Mouse (Mus musculus) hindbrain, embryonic 11.5 days (tissue): ENCODE measurements around the gene Camta1. TPM values are rescaled to one million over a fixed set of nuclear protein-coding genes. Genes with fewer than 3 reads are reported as not detected.

ENCODE experiments used
- ATAC-seq: fragments of 200-750 bp; cut with Nextera tagmentation; 2 replicates; pipeline ENCODE4 v1.8.0; 2017; ENCODE audit warnings: mild to moderate bottlenecking, moderate TSS enrichment, moderate library complexity; ENCODE audit not compliant: low FRiP score
- DNase-seq: peaks from one replicate; pipeline ENCODE4 v3.0.0-alpha.2; 2015; ENCODE audit warnings: low spot score
- H3K27ac ChIP-seq: fragments of 300-500 bp; sonication (generic); 2 replicates; pipeline ENCODE4 v1.5.1; 2014; ENCODE audit warnings: mild to moderate bottlenecking, low read depth, low read length
- H3K27me3 ChIP-seq: fragments of 300-500 bp; sonication (generic); 2 replicates; pipeline ENCODE4 v1.6.1; 2014; ENCODE audit warnings: mild to moderate bottlenecking, low read length, moderate library complexity, mixed read lengths; ENCODE audit not compliant: control insufficient read depth, insufficient read depth
- H3K36me3 ChIP-seq: fragments of 300-500 bp; sonication (generic); 2 replicates; pipeline ENCODE4 v1.6.1; 2014; ENCODE audit warnings: mild to moderate bottlenecking, low read length, moderate library complexity, mixed read lengths; ENCODE audit not compliant: control insufficient read depth, insufficient read depth
- H3K4me1 ChIP-seq: fragments of 300-500 bp; sonication (generic); replicated peaks from 2 replicates; pipeline ENCODE4 v1.6.1; 2014; ENCODE audit warnings: low read length, mixed read lengths; ENCODE audit not compliant: control insufficient read depth, insufficient read depth
- H3K4me2 ChIP-seq: fragments of 300-500 bp; sonication (generic); replicated peaks from 2 replicates; pipeline ENCODE4 v1.6.1; 2014; ENCODE audit warnings: mild to moderate bottlenecking, low read depth, low read length
- H3K4me3 ChIP-seq: fragments of 300-500 bp; sonication (generic); 2 replicates; pipeline ENCODE4 v1.5.1; 2014; ENCODE audit warnings: low read depth, low read length
- H3K9ac ChIP-seq: fragments of 300-500 bp; sonication (generic); 2 replicates; pipeline ENCODE4 v1.6.1; 2014; ENCODE audit warnings: low read depth, low read length
- H3K9me3 ChIP-seq: fragments of 300-500 bp; sonication (generic); 2 replicates; pipeline ENCODE4 v1.6.1; 2016; ENCODE audit warnings: low read length; ENCODE audit not compliant: control insufficient read depth
- WGBS: fragments of 180-500 bp; shearing (Covaris S2); extraction: QIAGEN DNeasy Blood & Tissue Kit; methylation state at CpG from one replicate; pipeline ENCODE4 v1.1.7; 2014; 5-methylcytosine and 5-hydroxymethylcytosine counted together
- polyA plus RNA-seq: library from polyadenylated mRNA; unstranded; fragments of >200 nt; fragmentation: Nextera tagmentation; extraction: Ambion mirVana; gene quantifications from 2 replicates; pipeline ENCODE4 v1.2.1, GENCODE M21; 2014

Camta1 gene
- polyA plus RNA-seq, 1 experiment from 2014 or later, result 130 TPM

DNA sequence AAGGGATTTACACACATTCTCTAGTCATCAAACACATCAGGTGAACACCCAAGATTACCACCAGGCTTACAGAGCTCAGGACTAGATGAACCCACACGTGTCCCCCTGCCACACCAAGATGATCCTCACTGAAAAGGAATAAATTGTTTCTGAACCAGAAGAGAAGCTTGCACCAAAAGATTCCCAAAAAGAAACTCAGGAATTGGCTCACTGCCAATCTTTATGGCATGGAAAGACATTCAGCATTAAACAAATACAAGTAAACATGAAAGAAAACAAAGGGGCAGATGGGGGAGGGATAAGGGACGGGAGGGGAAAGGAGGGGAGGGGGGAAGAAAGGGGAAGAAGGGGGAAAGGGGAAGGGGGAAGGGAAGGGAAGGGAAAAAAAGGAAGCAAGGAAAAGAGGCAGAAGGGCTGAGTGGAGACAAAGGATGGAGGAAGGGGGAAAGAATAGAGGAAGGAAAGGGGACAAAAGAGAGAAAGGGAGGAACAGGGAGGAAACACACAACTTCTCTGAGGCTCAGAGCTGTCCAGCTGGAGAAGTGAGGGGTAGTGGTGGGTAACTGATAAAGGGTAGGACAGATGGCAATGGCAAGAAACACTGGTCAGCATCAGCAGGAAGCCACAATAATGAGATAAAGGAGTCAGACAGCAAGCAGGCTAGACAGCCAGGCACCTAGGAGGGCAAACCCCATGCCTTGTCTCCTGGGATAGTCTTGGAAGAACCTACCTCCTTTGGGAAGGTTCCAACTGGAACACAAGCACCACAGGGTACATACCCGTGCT, 43.5 kb downstream of the Camta1 start:
- Histone ChIP-seq H3K9ac (no peak overlapping the region), H3K36me3 (no peaks in the 10 kb centered on the region), H3K4me3 (no peak overlapping the region), H3K27ac (no peak overlapping the region), H3K9me3 (no peaks in the 10 kb centered on the region), H3K4me1 (no peaks in the 10 kb centered on the region; the same call in 1 of the 2 replicates), H3K27me3 (no peaks in the 10 kb centered on the region), H3K4me2 (no peak overlapping the region)
- DNase-seq (no peak), ATAC-seq (no peak)
- WGBS, result 54% methylated on average over 3 of the region's 3 CpGs

GRCm38 (mm10) chr4:151813711-151814110, 48.0 kb downstream of the Camta1 start:
- H3K9me3 ChIP-seq, result no peaks in the 10 kb centered on the region
- DNase-seq (no peak), ATAC-seq (no peak)
- H3K27ac ChIP-seq, result no peak overlapping the region
- 96% methylated on average over 4 of the region's 4 CpGs for WGBS
- H3K9ac ChIP-seq, result no peak overlapping the region
- H3K27me3 ChIP-seq, result no peaks in the 10 kb centered on the region
- no peak overlapping the region for H3K4me2 ChIP-seq
- H3K36me3 ChIP-seq, result no peaks in the 10 kb centered on the region
- H3K4me1 ChIP-seq, result no peaks in the 10 kb centered on the region; the same call in 1 of the 2 replicates
- H3K4me3 ChIP-seq, result no peak overlapping the region

GRCm38 (mm10) chr4:151805685-151806084, 56.0 kb downstream of the Camta1 start:
- Histone ChIP-seq H3K4me1 (no peaks in the 10 kb centered on the region), H3K4me2 (no peak overlapping the region), H3K4me3 (no peak overlapping the region), H3K27ac (no peak overlapping the region), H3K36me3 (no peaks in the 10 kb centered on the region), H3K9ac (no peak overlapping the region), H3K9me3 (no peaks in the 10 kb centered on the region), H3K27me3 (no peaks in the 10 kb centered on the region)
- WGBS, result 94% methylated on average over 4 of the region's 4 CpGs
- DNase-seq (no peak), ATAC-seq (no peak)

DNA sequence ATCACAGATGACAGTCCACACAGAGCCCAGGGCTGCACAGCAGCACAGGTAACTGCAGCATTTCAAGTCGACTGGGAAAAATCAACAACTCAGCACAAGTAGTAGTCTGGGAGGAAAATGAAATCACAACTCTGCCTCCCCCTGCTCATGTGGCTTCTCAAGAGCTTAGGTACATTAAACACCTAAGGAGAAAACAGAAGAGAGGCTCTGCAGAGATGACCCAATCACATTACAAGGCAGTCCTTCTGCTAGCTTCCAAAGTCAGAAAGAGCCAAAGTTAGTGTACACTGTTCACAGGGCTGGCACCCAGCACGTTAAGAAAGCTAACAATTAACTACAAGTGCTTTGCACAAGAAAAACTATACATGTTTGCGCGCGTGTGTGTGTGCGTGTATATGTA, 56.6 kb downstream of the Camta1 start:
- H3K27ac ChIP-seq, result no peak overlapping the region
- H3K9me3 ChIP-seq, result no peaks in the 10 kb centered on the region
- 87% methylated on average over 6 of the region's 6 CpGs for WGBS
- DNase-seq (no peak), ATAC-seq (no peak)
- H3K4me3 ChIP-seq, result no peak overlapping the region
- H3K9ac ChIP-seq, result no peak overlapping the region
- no peaks in the 10 kb centered on the region for H3K4me1 ChIP-seq
- no peak overlapping the region for H3K4me2 ChIP-seq
- H3K27me3 ChIP-seq, result no peaks in the 10 kb centered on the region
- H3K36me3 ChIP-seq, result no peaks in the 10 kb centered on the region

GRCm38 (mm10) chr4:151804208-151804607, 57.5 kb downstream of the Camta1 start:
- no peak overlapping the region for H3K27ac ChIP-seq
- ATAC-seq, result no peak
- H3K9me3 ChIP-seq, result no peaks in the 10 kb centered on the region
- H3K9ac ChIP-seq, result no peak overlapping the region
- H3K36me3 ChIP-seq, result no peaks in the 10 kb centered on the region
- H3K4me3 ChIP-seq, result no peak overlapping the region
- H3K27me3 ChIP-seq, result no peaks in the 10 kb centered on the region
- DNase-seq, result no peak
- WGBS, result 93% methylated on average over 2 of the region's 2 CpGs
- H3K4me1 ChIP-seq, result no peaks in the 10 kb centered on the region
- H3K4me2 ChIP-seq, result no peak overlapping the region

DNA sequence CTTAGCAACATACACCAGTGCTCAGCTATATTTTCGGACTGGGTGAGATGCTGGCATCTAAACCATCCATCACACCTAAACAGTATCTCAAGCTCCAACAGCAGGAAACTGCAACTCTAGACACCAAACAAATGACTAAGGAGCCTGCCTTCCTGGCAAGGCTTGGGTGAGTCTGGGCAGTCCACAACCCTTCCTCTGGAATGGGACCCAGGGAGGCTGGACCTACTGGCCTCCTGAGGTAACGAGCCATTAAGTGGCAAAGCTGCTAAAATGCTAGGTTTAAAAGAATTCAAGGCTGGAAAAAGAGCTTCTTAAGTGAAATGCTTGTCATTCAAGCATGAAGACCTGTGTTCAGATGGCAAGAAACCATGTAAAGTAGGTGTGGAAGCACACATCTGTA, 63.0 kb downstream of the Camta1 start:
- no peak for DNase-seq
- ATAC-seq, result no peak
- H3K9me3 ChIP-seq, result no peaks in the 10 kb centered on the region
- no peaks in the 10 kb centered on the region for H3K27me3 ChIP-seq
- WGBS, result 95% methylated on average over 2 of the region's 2 CpGs
- H3K4me3 ChIP-seq, result no peak overlapping the region
- H3K4me2 ChIP-seq, result no peak overlapping the region
- no peaks in the 10 kb centered on the region for H3K4me1 ChIP-seq
- H3K9ac ChIP-seq, result no peak overlapping the region
- H3K36me3 ChIP-seq, result no peaks in the 10 kb centered on the region
- H3K27ac ChIP-seq, result no peak overlapping the region

- no peaks in the 10 kb centered on the region for H3K4me1 ChIP-seq
- H3K36me3 ChIP-seq, result no peaks in the 10 kb centered on the region
- H3K4me2 ChIP-seq, result no peak overlapping the region
- H3K9ac ChIP-seq, result no peak overlapping the region
- H3K27me3 ChIP-seq, result no peaks in the 10 kb centered on the region
- H3K9me3 ChIP-seq, result no peaks in the 10 kb centered on the region
- no peak for ATAC-seq
- H3K4me3 ChIP-seq, result no peak overlapping the region
- 89% methylated on average over 5 of the region's 5 CpGs for WGBS
- DNase-seq, result no peak
- H3K27ac ChIP-seq, result no peak overlapping the region
Measured at GRCm38 (mm10) chr4:151793694-151794093, 68.0 kb downstream of the Camta1 start.

DNA sequence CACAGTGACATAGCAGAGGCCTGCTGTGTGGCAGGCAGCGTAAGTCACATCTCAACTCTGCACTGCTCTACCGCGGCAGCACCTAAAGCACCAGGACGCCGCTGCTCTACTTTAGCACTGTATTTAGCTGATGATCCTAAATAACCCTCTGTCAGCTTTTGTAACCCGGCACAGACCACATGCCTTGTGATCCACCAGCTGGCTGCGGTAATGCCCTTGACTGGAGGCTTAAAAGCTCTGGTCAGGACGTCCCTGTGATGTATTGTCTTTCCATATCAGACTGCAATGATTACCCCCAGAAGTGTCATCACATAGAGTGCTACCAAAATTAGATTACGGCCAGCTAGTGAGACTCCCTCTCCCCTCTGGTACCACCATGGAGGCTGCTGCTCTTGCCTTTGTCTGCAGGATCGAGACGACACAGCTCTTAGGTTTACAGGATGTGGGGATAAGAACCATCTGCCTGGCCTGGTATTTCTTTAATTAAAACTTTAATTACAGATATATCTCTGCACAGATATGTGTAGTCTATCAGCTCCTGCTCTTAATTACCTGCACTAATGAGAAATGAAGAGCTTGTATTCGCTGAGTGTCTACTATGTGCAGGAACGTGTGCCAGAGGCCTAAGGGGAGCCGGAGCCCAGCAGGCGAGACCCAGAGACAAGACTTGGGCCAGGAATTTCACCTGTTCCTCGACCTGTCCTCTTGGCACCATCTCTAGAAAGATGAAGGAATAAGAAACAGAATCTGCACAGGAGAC, 74.5 kb downstream of the Camta1 start:
- Histone ChIP-seq H3K4me2 (no peak overlapping the region), H3K4me3 (no peak overlapping the region), H3K9ac (no peak overlapping the region), H3K9me3 (no peaks in the 10 kb centered on the region), H3K36me3 (no peaks in the 10 kb centered on the region), H3K27ac (no peak overlapping the region), H3K27me3 (no peaks in the 10 kb centered on the region), H3K4me1 (no peaks in the 10 kb centered on the region)
- DNase-seq (no peak), ATAC-seq (no peak)
- 92% methylated on average over 16 of the region's 16 CpGs for WGBS

DNA sequence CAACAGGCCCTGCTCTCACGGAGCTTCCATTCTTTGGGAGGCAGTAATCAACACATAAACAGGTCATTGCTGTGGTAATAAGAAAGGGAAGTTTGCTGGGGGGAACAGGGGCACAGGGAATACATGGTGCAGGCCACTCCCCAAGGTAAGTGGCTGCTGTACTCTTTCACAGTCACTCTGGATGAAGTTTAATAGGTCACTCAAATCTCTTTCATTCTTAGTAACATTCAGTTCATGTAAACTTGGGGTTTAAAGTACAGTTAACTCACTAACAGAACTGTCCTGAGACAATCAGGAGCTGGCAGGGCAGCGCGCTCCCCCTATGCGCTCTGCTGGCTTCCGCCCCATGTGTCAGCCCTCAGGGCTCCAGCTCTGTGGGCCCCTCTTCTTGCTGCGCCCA, 81.2 kb downstream of the Camta1 start:
- H3K36me3 ChIP-seq, result no peaks in the 10 kb centered on the region
- no peaks in the 10 kb centered on the region for H3K4me1 ChIP-seq
- ATAC-seq, result no peak
- no peak for DNase-seq
- H3K9ac ChIP-seq, result no peak overlapping the region
- H3K4me2 ChIP-seq, result no peak overlapping the region
- 92% methylated on average over 6 of the region's 6 CpGs for WGBS
- no peaks in the 10 kb centered on the region for H3K27me3 ChIP-seq
- H3K9me3 ChIP-seq, result no peaks in the 10 kb centered on the region
- H3K4me3 ChIP-seq, result no peak overlapping the region
- H3K27ac ChIP-seq, result no peak overlapping the region
